Mouse (Mus musculus): Measurements from ENCODE around the gene Lancl2. TPM values are rescaled to one million over a fixed set of nuclear protein-coding genes. Genes with fewer than 3 reads are reported as not detected.

The Lancl2 gene
- 100 to 1,000 TPM; 135 to 139 TPM for total RNA-seq (2021)
- long read RNA-seq, transcript Lancl2-201 (9 exons, 2,509 nt) = major isoform, 59 of 73 reads
- long read RNA-seq, partial matches to known transcripts = 8 of 73 reads
- long read RNA-seq, other reads (novel, unspliced or antisense) = 5 of 73 reads

- no peak for DNase-seq (ENCODE audit: low spot score in 2 of 2)
These were observed at the start of gene Lancl2 for GRCm38 (mm10) chr6:57702376-57702742. TSS of gene Lancl2 (plus strand) at chr6:57702540.

GRCm38 (mm10) chr6:57661295-57661694, 41.0 kb upstream of the Lancl2 start:
- no peak for DNase-seq (ENCODE audit: low spot score in 2 of 2)

GRCm38 (mm10) chr6:57684156-57684555, 18.2 kb upstream of the Lancl2 start:
- DNase-seq (ENCODE audit: low spot score in 2 of 2) = no peak

GRCm38 (mm10) chr6:57691467-57692261, 10.7 kb upstream of the Lancl2 start, which contains the start of gene Pyurf:
TSS of gene Pyurf (minus strand) at chr6:57692078.
- peak; percentile 73 to 82 for DNase-seq (ENCODE audit: low spot score in 2 of 2)

GRCm38 (mm10) chr6:57693116-57693515, 9.2 kb upstream of the Lancl2 start:
- no peak for DNase-seq (ENCODE audit: low spot score in 2 of 2)

- DNase-seq (ENCODE audit: low spot score in 2 of 2) = no peak
These were observed 654 bp upstream of the Lancl2 start for GRCm38 (mm10) chr6:57701686-57702085.

- peak; percentile 92 to 94 for DNase-seq (ENCODE audit: low spot score in 2 of 2)
These were observed 581 bp downstream of the Lancl2 start for GRCm38 (mm10) chr6:57702743-57703499.

GRCm38 (mm10) chr6:57703703-57704102, 1.4 kb downstream of the Lancl2 start:
- no peak for DNase-seq (ENCODE audit: low spot score in 2 of 2)

- no peak for DNase-seq (ENCODE audit: low spot score in 2 of 2)
These were observed 4.4 kb downstream of the Lancl2 start for GRCm38 (mm10) chr6:57706721-57707120.

GRCm38 (mm10) chr6:57711726-57712125, 9.4 kb downstream of the Lancl2 start:
- no peak for DNase-seq (ENCODE audit: low spot score in 2 of 2)

- DNase-seq (ENCODE audit: low spot score in 2 of 2) = no peak
These were observed 19.0 kb downstream of the Lancl2 start for GRCm38 (mm10) chr6:57721347-57721746.

- DNase-seq (ENCODE audit: low spot score in 2 of 2) = no peak
These were observed 40.4 kb downstream of the Lancl2 start for GRCm38 (mm10) chr6:57742749-57743148.

- no peak for DNase-seq (ENCODE audit: low spot score in 2 of 2)
These were observed 41.0 kb downstream of the Lancl2 start for GRCm38 (mm10) chr6:57743333-57743732.

- DNase-seq (ENCODE audit: low spot score in 2 of 2) = no peak
These were observed 41.8 kb downstream of the Lancl2 start for GRCm38 (mm10) chr6:57744123-57744522.

GRCm38 (mm10) chr6:57744974-57745747, 42.8 kb downstream of the Lancl2 start:
- DNase-seq (ENCODE audit: low spot score in 2 of 2) = no peak

GRCm38 (mm10) chr6:57745748-57746129, 43.4 kb downstream of the Lancl2 start:
- no peak for DNase-seq (ENCODE audit: low spot score in 2 of 2)

- no peak for DNase-seq (ENCODE audit: low spot score in 2 of 2)
These were observed 51.8 kb downstream of the Lancl2 start for GRCm38 (mm10) chr6:57753962-57754759.

- no peak for DNase-seq (ENCODE audit: low spot score in 2 of 2)
These were observed 60.7 kb downstream of the Lancl2 start for GRCm38 (mm10) chr6:57763054-57763453.

GRCm38 (mm10) chr6:57765095-57765878, 62.9 kb downstream of the Lancl2 start:
- DNase-seq (ENCODE audit: low spot score in 2 of 2) = no peak

- DNase-seq (ENCODE audit: low spot score in 2 of 2) = no peak
These were observed 63.9 kb downstream of the Lancl2 start for GRCm38 (mm10) chr6:57766287-57766686.
